In genomic region chr11:75247137-75247730, GRCm38 (mm10) we compare ENCODE assay signal across 17 mouse cellular contexts. TPM values are rescaled to one million over a fixed set of nuclear protein-coding genes. Genes with fewer than 3 reads are reported as not detected.
A peak's percentile ranks its signal among the peaks of the same experiment; 100 is the strongest.
DNase-seq lines count a peak whose midpoint lies in the region; ATAC-seq and TF ChIP-seq lines count a peak whose summit lies in the region.
"Had no signal": no experiment of that assay in that cellular context is flagged by ENCODE, and none has a peak within 500 bp of the region (broad histone marks: within the 10 kb centered on the region; RNA-seq: fewer than 3 reads in every experiment).

No protein-coding gene starts in this region.

- H3K9ac ChIP-seq in heart, embryonic 13.5 days: no peak overlapping the region
- H3K9ac ChIP-seq in lung, embryonic 15.5 days: no peak overlapping the region
- no peak overlapping the region for H3K9ac ChIP-seq in stomach, postnatal 0 days (ENCODE audit: low read length)
- H3K9ac ChIP-seq in forebrain, embryonic 12.5 days: no peak overlapping the region
- H3K9ac ChIP-seq: kidney, embryonic 15.5 days; limb, embryonic 15.5 days; lung, embryonic 14.5 days had no signal

- ATAC-seq in heart, embryonic 13.5 days (ENCODE audit: extremely low read depth, insufficient number of reproducible peaks, low FRiP score, low TSS enrichment): no peak
- ATAC-seq in lung, embryonic 15.5 days (ENCODE audit: borderline replicate concordance, extremely low read depth, low FRiP score, low TSS enrichment): no peak
- ATAC-seq in granulocyte monocyte progenitor cell, adult 5-6 weeks (replicated peaks; ENCODE audit: poor library complexity, severe bottlenecking): 0 out of 2 replicates have a peak, but pooled peaks have one; percentile 9
- peak; percentile 82 for ATAC-seq in stomach, postnatal 0 days (ENCODE audit: low FRiP score, low TSS enrichment)
- ATAC-seq in forebrain, embryonic 12.5 days (ENCODE audit: low FRiP score): no peak
- ATAC-seq: hindbrain, embryonic 16.5 days had no signal

- TF ChIP-seq CTCF in stomach, postnatal 0 days (IDR thresholded peaks at IDR 0.05; ENCODE audit: low read depth): no peak

- H3K4me2 ChIP-seq in heart, embryonic 13.5 days: no peak overlapping the region
- no peak overlapping the region for H3K4me2 ChIP-seq in lung, embryonic 15.5 days
- H3K4me2 ChIP-seq in stomach, postnatal 0 days (replicated peaks; ENCODE audit: low read depth): no peak overlapping the region
- no peak overlapping the region for H3K4me2 ChIP-seq in forebrain, embryonic 12.5 days
- H3K4me2 ChIP-seq: kidney, embryonic 15.5 days; limb, embryonic 15.5 days; lung, embryonic 14.5 days had no signal

- no peaks in the 10 kb centered on the region for H3K9me3 ChIP-seq in heart, embryonic 13.5 days
- H3K9me3 ChIP-seq in lung, embryonic 15.5 days: no peaks in the 10 kb centered on the region
- H3K9me3 ChIP-seq in stomach, postnatal 0 days (ENCODE audit: control insufficient read depth, low read length): no peaks in the 10 kb centered on the region
- no peaks in the 10 kb centered on the region for H3K9me3 ChIP-seq in forebrain, embryonic 12.5 days
- H3K9me3 ChIP-seq: kidney, embryonic 15.5 days; limb, embryonic 15.5 days had no signal

- 88% methylated on average over 10 of the region's 10 CpGs for WGBS in heart, embryonic 13.5 days
- 85% methylated on average over 10 of the region's 10 CpGs for whole genome bisulfite sequencing in lung, embryonic 15.5 days
- 74% methylated on average over 10 of the region's 10 CpGs for WGBS in stomach, postnatal 0 days
- WGBS in forebrain, embryonic 12.5 days: 95% methylated on average over 10 of the region's 10 CpGs

- H3K27ac ChIP-seq in heart, embryonic 13.5 days (replicated peaks): peak overlapping the region; percentile 75
- peak overlapping the region; percentile 89 for H3K27ac ChIP-seq in lung, embryonic 15.5 days
- H3K27ac ChIP-seq in stomach, postnatal 0 days (replicated peaks): no peak overlapping the region
- no peak overlapping the region for H3K27ac ChIP-seq in forebrain, embryonic 12.5 days
- H3K27ac ChIP-seq: kidney, embryonic 15.5 days; limb, embryonic 15.5 days had no signal

- no peak for DNase-seq in heart, adult 8-10 months (ENCODE audit: low spot score)
- no peak for DNase-seq in lung, postnatal 25 days (ENCODE audit: low spot score)
- peak; percentile 58 for DNase-seq in stomach, postnatal 0 days (ENCODE audit: low spot score)
- DNase-seq in thymus, postnatal 25 days: no peak
- DNase-seq: B cell, adult 2 months; cerebellum, adult 9-10 months; retina, postnatal 1 day; thymus, postnatal 36 days had no signal

- H3K4me3 ChIP-seq in heart, embryonic 13.5 days: no peak overlapping the region
- H3K4me3 ChIP-seq in lung, embryonic 15.5 days: no peak overlapping the region
- no peak overlapping the region for H3K4me3 ChIP-seq in stomach, postnatal 0 days (ENCODE audit: low read depth, low read length)
- H3K4me3 ChIP-seq in forebrain, embryonic 12.5 days (replicated peaks): no peak overlapping the region
- H3K4me3 ChIP-seq: kidney, embryonic 15.5 days; layer of hippocampus, adult 2 months; limb, embryonic 15.5 days had no signal

- H3K4me1 ChIP-seq in heart, embryonic 13.5 days: peaks cover 95% of the 10 kb centered on the region
- H3K4me1 ChIP-seq in lung, embryonic 15.5 days: peaks cover 34% of the 10 kb centered on the region
- no peaks in the 10 kb centered on the region for H3K4me1 ChIP-seq in stomach, postnatal 0 days (replicated peaks; ENCODE audit: control insufficient read depth, insufficient read depth)
- H3K4me1 ChIP-seq in forebrain, embryonic 12.5 days: peaks cover 16% of the 10 kb centered on the region

- H3K27me3 ChIP-seq in heart, embryonic 13.5 days (replicated peaks): no peaks in the 10 kb centered on the region
- no peaks in the 10 kb centered on the region for H3K27me3 ChIP-seq in lung, embryonic 15.5 days
- no peaks in the 10 kb centered on the region for H3K27me3 ChIP-seq in stomach, postnatal 0 days (ENCODE audit: control insufficient read depth, insufficient read depth, low read length)
- H3K27me3 ChIP-seq in forebrain, embryonic 12.5 days: peaks cover 4% of the 10 kb centered on the region; the same call in 1 of the 2 replicates
- H3K27me3 ChIP-seq: kidney, embryonic 15.5 days; limb, embryonic 15.5 days had no signal

- no peaks in the 10 kb centered on the region for H3K36me3 ChIP-seq in heart, embryonic 13.5 days
- no peaks in the 10 kb centered on the region for H3K36me3 ChIP-seq in lung, embryonic 15.5 days
- no peaks in the 10 kb centered on the region for H3K36me3 ChIP-seq in stomach, postnatal 0 days (ENCODE audit: control insufficient read depth, insufficient read depth, low read length)
- H3K36me3 ChIP-seq in forebrain, embryonic 12.5 days (replicated peaks): no peaks in the 10 kb centered on the region
- H3K36me3 ChIP-seq: kidney, embryonic 15.5 days; limb, embryonic 15.5 days had no signal

- no peak for TF ChIP-seq EP300 in stomach, postnatal 0 days (optimal IDR thresholded peaks at IDR 0.05)

RNA-seq across cellular contexts. Expression of gene Rtn4rl1, which starts 53.7 kb away (rescaled TPM):
- 10.2 and 12.4 TPM in 2 replicates for polyA plus RNA-seq in heart, embryonic 13.5 days (2015; fragmentation: Nextera tagmentation; extraction: Ambion mirVana)
- total RNA-seq in heart, adult 8-10 months (2022): 1 to 10 TPM; 5.2 to 7.9 (median 6.8) TPM
- polyA plus RNA-seq in lung, embryonic 15.5 days (2015; fragmentation: Nextera tagmentation; extraction: Ambion mirVana): 1.8 and 3.3 TPM in 2 replicates
- 0.37 and 1.0 TPM in 2 replicates for total RNA-seq in granulocyte monocyte progenitor cell, adult 5-6 weeks (2014; fragmentation: Nextera tagmentation)
- total RNA-seq in granulocyte monocyte progenitor cell, adult 5-6 weeks (2017): 0.15 TPM in 1 of 2 replicates, not detected in the other
- 2.1 and 2.9 TPM in 2 replicates for polyA plus RNA-seq in stomach, postnatal 0 days (2015; fragmentation: Nextera tagmentation; extraction: Ambion mirVana)
- 1.7 and 1.8 TPM in 2 replicates for polyA plus RNA-seq in forebrain, embryonic 12.5 days (2016; fragmentation: Nextera tagmentation; extraction: Ambion mirVana)

RNA-seq across cellular contexts. Expression of gene Dph1, which starts 56.2 kb away (rescaled TPM):
- polyA plus RNA-seq in heart, embryonic 13.5 days (2015; fragmentation: Nextera tagmentation; extraction: Ambion mirVana): 19.3 and 21.3 TPM in 2 replicates
- 10 to 100 TPM in 2 of 4 experiments, 1 to 10 TPM in 2; 8.1 to 11.2 (median 9.7) TPM for total RNA-seq in heart, adult 8-10 months (2022)
- 20.4 and 21.0 TPM in 2 replicates for polyA plus RNA-seq in lung, embryonic 15.5 days (2015; fragmentation: Nextera tagmentation; extraction: Ambion mirVana)
- total RNA-seq in granulocyte monocyte progenitor cell, adult 5-6 weeks (2014; fragmentation: Nextera tagmentation): 7.6 and 17.1 TPM in 2 replicates
- total RNA-seq in granulocyte monocyte progenitor cell, adult 5-6 weeks (2017): 8.9 and 10.6 TPM in 2 replicates
- 15.2 and 15.8 TPM in 2 replicates for polyA plus RNA-seq in stomach, postnatal 0 days (2015; fragmentation: Nextera tagmentation; extraction: Ambion mirVana)
- 15.7 and 16.6 TPM in 2 replicates for polyA plus RNA-seq in forebrain, embryonic 12.5 days (2016; fragmentation: Nextera tagmentation; extraction: Ambion mirVana)

Comparison
In these comparisons a context has a peak if more than half of its experiments do, and no peak if none do; other contexts are left out.
1. ATAC-seq: peak in granulocyte monocyte progenitor cell, adult 5-6 weeks (single experiment) and stomach, postnatal 0 days (single experiment); none in heart, embryonic 13.5 days (single experiment), lung, embryonic 15.5 days (single experiment) and forebrain, embryonic 12.5 days (single experiment).
2. H3K27ac ChIP-seq: peak in heart, embryonic 13.5 days (single experiment) and lung, embryonic 15.5 days (single experiment); none in stomach, postnatal 0 days (single experiment) and forebrain, embryonic 12.5 days (single experiment).